Mouse (Mus musculus) kidney, embryonic 15.5 days (tissue): ENCODE data around the gene St3gal6. TPM values are rescaled to one million over a fixed set of nuclear protein-coding genes. Genes with fewer than 3 reads are reported as not detected.
"Not testable (repeated sequence)": the region's sequence is repeated elsewhere in the genome, so short reads cannot be mapped to it uniquely, and the experiment has no call there.

Experiments
- ATAC-seq: fragments of 200-750 bp; cut with Nextera tagmentation; replicated peaks from 2 replicates; pipeline ENCODE4 v1.8.0; 2017; ENCODE audit warnings: moderate TSS enrichment; ENCODE audit not compliant: low FRiP score
- H3K27ac ChIP-seq: fragments of 300-500 bp; sonication (generic); 2 replicates; pipeline ENCODE4 v1.5.1; 2015; ENCODE audit warnings: mild to moderate bottlenecking, inconsistent platforms
- H3K27me3 ChIP-seq: fragments of 300-500 bp; sonication (generic); 2 replicates; pipeline ENCODE4 v1.6.1; 2015; ENCODE audit warnings: inconsistent platforms
- H3K36me3 ChIP-seq: fragments of 300-500 bp; sonication (generic); 2 replicates; pipeline ENCODE4 v1.6.1; 2015; ENCODE audit warnings: inconsistent platforms
- H3K4me1 ChIP-seq: fragments of 300-500 bp; sonication (generic); 2 replicates; pipeline ENCODE4 v1.6.1; 2015; ENCODE audit warnings: inconsistent platforms
- H3K4me2 ChIP-seq: fragments of 300-500 bp; sonication (generic); 2 replicates; pipeline ENCODE4 v1.6.1; 2015; ENCODE audit warnings: moderate library complexity, mild to moderate bottlenecking, inconsistent platforms
- H3K4me3 ChIP-seq: fragments of 300-500 bp; sonication (generic); replicated peaks from 2 replicates; pipeline ENCODE4 v1.5.1; 2015; ENCODE audit warnings: mild to moderate bottlenecking, inconsistent platforms
- H3K9ac ChIP-seq: fragments of 300-500 bp; sonication (generic); 2 replicates; pipeline ENCODE4 v1.6.1; 2015; ENCODE audit warnings: mild to moderate bottlenecking, inconsistent platforms
- H3K9me3 ChIP-seq: fragments of 300-500 bp; sonication (generic); replicated peaks from 2 replicates; pipeline ENCODE4 v1.6.1; 2016; ENCODE audit warnings: inconsistent platforms
- WGBS: fragments of 180-500 bp; shearing (Covaris S2); methylation state at CpG from one replicate; pipeline ENCODE4 v1.1.7; 2015; ENCODE audit warnings: mixed read lengths; 5-methylcytosine and 5-hydroxymethylcytosine counted together
- polyA plus RNA-seq: library from polyadenylated mRNA; unstranded; fragments of >200 nt; fragmentation: Nextera tagmentation; extraction: Ambion mirVana; gene quantifications from 2 replicates; pipeline ENCODE4 v1.2.1, GENCODE M21; 2015

St3gal6 gene
- polyA plus RNA-seq, 1 experiment from 2014 or later: 71.9 TPM

DNA sequence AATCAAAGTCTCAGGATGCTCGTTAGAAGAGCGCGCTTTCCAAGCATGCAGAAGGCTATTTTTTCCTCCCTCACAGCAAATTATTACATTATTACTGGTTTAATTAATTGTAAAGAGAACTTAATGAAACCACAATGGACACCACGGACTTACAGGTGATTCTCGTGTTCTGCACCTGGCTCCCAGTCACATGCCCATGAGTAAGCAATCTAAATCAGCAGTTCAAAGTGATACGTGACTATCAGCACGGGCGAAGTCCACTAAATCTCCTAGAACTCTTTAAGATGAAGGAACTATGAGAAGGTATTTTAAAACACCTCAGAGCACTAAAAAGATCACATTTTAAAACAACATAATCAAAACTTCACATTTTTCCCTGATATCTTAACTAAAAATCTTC is 54.0 kb downstream of the St3gal6 start:
- 94% methylated on average over 8 of the region's 8 CpGs for WGBS
- no peak for ATAC-seq
- peaks cover 93% of the 10 kb centered on the region for H3K36me3 ChIP-seq

DNA sequence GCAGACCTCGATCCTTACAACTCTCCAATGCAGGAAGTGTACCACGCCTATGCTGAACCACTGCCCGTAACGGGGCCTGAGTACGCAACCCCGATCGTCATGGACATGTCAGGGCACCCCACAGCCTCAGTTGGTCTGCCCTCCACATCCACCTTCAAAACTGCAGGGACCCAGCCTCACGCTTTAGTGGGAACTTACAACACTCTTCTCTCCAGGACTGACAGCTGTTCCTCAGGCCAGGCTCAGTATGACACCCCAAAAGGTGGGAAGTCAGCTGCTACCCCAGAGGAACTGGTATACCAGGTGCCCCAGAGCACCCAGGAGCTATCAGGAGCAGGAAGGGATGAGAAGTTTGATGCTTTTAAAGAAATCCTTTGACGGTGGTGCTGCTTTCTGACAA is 58.6 kb downstream of the St3gal6 start:
- Histone ChIP-seq H3K4me1 (no peaks in the 10 kb centered on the region), H3K4me2 (no peak overlapping the region), H3K4me3 (no peak overlapping the region), H3K9ac (no peak overlapping the region), H3K9me3 (no peaks in the 10 kb centered on the region), H3K27me3 (no peaks in the 10 kb centered on the region), H3K27ac (no peak overlapping the region), H3K36me3 (peaks cover 86% of the 10 kb centered on the region)
- no peak for ATAC-seq
- 88% methylated on average over 9 of the region's 9 CpGs for WGBS

More for the DNA sequence above, 54.0 kb downstream of the St3gal6 start:
- no peak overlapping the region for H3K4me3 ChIP-seq
- H3K9ac ChIP-seq: no peak overlapping the region
- no peaks in the 10 kb centered on the region for H3K27me3 ChIP-seq
- H3K4me1 ChIP-seq: peaks cover 3% of the 10 kb centered on the region; the same call in 1 of the 2 replicates
- H3K9me3 ChIP-seq: no peaks in the 10 kb centered on the region
- no peak overlapping the region for H3K4me2 ChIP-seq
- no peak overlapping the region for H3K27ac ChIP-seq

DNA sequence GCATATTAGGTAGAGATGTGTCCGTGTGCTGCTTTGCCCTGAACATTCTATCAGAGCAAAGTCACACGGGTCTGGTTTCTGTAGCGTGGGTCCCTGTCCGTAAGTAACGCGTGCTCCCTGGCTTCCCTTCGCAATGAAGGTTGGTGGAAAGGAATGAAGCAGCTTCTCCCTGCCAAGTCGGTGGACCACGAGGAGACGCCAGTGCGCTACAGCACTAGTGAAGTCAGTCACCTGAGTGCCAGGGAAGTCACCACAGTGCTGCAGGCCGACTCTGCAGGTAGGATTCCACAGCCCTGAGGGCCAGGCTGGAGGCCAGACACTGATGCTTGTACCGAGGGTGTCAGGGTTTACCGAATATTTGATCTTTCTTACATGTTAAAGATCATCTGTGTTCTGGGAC is 60.0 kb downstream of the St3gal6 start:
- ATAC-seq: 0 out of 2 replicates have a peak, but pooled peaks have one; percentile 26
- peaks cover 88% of the 10 kb centered on the region for H3K36me3 ChIP-seq
- no peak overlapping the region for H3K4me2 ChIP-seq
- H3K9me3 ChIP-seq: no peaks in the 10 kb centered on the region
- WGBS: 82% methylated on average over 14 of the region's 14 CpGs
- no peak overlapping the region for H3K9ac ChIP-seq
- H3K4me1 ChIP-seq: no peaks in the 10 kb centered on the region
- no peak overlapping the region for H3K4me3 ChIP-seq
- no peak overlapping the region for H3K27ac ChIP-seq
- no peaks in the 10 kb centered on the region for H3K27me3 ChIP-seq

DNA sequence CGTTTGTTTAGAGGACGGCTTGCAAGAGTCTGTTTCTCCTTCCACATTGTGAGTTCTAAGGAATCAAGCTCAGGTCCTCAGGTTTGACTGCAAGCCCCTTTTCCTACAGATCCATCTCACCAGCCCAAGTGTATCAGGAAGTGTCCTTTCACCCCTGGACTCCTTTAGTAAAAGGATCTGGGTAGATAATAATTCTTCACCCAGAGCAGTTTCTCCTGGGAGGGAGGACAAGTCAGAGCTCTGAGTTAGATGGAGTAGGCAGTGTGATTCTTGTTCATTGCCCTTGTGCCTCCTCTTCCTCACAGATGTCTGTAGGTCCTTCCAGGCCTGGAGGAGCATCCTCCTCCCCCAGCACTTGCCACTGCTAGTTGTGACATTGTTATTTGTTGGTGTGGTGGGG is 61.5 kb downstream of the St3gal6 start:
- no peak for ATAC-seq
- H3K27ac ChIP-seq: no peak overlapping the region
- H3K36me3 ChIP-seq: peaks cover 79% of the 10 kb centered on the region
- H3K4me2 ChIP-seq: no peak overlapping the region
- no peaks in the 10 kb centered on the region for H3K4me1 ChIP-seq
- no peak overlapping the region for H3K9ac ChIP-seq
- no peaks in the 10 kb centered on the region for H3K9me3 ChIP-seq
- H3K27me3 ChIP-seq: no peaks in the 10 kb centered on the region
- H3K4me3 ChIP-seq: no peak overlapping the region
- WGBS: 93% methylated on average over 2 of the region's 2 CpGs

DNA sequence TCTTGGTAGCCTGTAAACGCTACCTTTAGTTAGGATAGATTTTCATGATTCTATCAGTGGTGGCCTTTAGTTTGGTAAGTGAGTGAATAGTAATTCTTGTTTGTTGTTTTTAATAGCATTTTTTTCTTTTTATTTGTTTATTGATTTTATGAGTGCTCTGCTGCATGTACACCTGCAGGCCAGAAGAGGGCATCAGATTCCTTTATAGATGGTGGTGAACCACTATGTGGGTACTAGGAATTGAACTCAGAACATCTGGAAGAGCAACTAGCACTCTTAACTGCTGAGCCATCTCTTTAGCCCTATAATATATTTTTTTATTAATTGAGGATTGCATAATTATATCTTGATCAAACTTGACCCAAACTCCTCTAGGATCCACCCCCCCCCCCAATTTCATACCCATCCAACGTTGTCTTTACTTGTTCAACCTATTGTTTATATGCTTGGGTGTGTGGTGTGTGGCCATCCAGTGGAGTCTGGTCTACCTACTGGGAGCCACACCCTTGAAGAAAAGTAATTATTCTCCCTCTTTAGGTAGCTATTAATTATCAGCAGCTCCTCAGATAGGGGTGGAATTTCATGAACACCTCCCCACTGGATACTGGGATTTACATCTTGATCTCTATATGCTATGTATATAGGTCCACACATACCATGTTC is 62.1 kb downstream of the St3gal6 start:
- no peak overlapping the region for H3K9ac ChIP-seq
- WGBS: 95% methylated on average over 2 of the region's 2 CpGs
- H3K36me3 ChIP-seq: peaks cover 79% of the 10 kb centered on the region
- no peak overlapping the region for H3K4me2 ChIP-seq
- no peak overlapping the region for H3K4me3 ChIP-seq
- no peaks in the 10 kb centered on the region for H3K27me3 ChIP-seq
- no peak overlapping the region for H3K27ac ChIP-seq
- H3K4me1 ChIP-seq: no peaks in the 10 kb centered on the region
- no peaks in the 10 kb centered on the region for H3K9me3 ChIP-seq
- ATAC-seq: no peak

DNA sequence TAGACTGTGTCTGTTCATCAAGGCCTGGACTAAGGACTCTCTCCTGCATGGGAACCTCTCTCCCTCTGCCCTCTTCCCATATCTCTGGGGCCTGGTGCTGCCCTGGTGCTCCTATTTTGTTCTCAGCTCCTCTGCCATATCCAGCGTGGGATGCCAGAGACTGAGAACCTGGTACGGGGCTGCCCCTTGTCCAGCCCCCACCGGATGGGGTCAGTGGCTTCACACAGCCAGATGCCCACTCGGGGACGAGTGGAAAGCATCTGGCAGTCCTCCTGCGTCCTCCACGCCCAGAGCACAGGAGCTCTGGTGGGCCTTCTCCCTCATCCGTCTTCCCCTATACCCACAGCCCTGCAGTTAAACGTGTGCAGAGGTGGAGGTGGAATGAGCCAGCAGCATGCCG is 63.7 kb downstream of the St3gal6 start:
- Histone ChIP-seq H3K9ac (no peak overlapping the region), H3K4me2 (no peak overlapping the region), H3K4me3 (no peak overlapping the region), H3K9me3 (no peaks in the 10 kb centered on the region), H3K4me1 (no peaks in the 10 kb centered on the region), H3K27me3 (no peaks in the 10 kb centered on the region), H3K27ac (no peak overlapping the region), H3K36me3 (peaks cover 65% of the 10 kb centered on the region)
- 87% methylated on average over 10 of the region's 10 CpGs for WGBS
- no peak for ATAC-seq

DNA sequence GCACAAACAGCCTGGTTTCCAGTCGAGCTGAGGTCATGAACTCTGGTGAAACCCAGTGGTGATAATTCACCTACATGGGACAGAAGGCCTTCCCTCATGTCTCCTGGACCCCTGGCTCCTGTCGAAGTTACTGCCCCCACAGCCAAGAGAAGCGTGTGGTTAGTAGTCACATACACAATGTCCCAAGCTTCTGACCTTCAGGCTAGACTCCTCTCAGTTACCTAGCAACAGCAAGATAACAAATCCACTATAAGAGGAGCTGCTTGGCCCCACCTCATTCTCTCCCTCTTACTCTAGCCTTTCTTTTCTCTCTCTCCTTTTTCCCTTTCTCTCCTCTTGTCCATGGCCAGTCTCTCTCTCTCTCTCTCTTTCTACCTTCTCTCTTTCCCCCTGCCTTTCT is 64.1 kb downstream of the St3gal6 start:
- H3K27ac ChIP-seq, H3K4me3 ChIP-seq, H3K9ac ChIP-seq, H3K4me2 ChIP-seq, ATAC-seq, H3K27me3 ChIP-seq, H3K9me3 ChIP-seq, H3K4me1 ChIP-seq: not testable (repeated sequence)
- peaks cover 65% of the 10 kb centered on the region for H3K36me3 ChIP-seq
- 11% methylated on average over 3 of the region's 3 CpGs for WGBS

DNA sequence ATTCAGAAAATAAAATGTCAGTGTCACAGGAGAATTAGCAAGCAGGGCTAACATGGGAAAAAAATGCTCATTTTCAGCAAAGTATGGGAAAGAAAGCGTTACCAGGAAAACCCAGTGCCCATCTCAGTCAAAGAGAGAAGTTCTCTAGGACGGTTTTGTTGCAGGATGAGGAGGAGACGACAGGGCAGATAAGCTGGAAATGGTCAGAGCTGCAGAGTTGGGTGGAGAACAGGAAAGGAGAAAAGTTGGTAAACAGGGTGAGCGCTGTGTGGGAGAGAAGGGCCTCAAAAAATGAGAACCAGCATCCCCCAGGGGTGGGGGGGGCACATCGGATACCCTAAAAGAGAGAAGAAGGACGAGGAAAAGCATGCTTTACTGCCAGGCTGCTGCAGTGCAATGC is 67.1 kb downstream of the St3gal6 start:
- no peaks in the 10 kb centered on the region for H3K4me1 ChIP-seq
- ATAC-seq: no peak
- H3K36me3 ChIP-seq: peaks cover 49% of the 10 kb centered on the region
- no peak overlapping the region for H3K9ac ChIP-seq
- no peaks in the 10 kb centered on the region for H3K9me3 ChIP-seq
- H3K27me3 ChIP-seq: no peaks in the 10 kb centered on the region
- no peak overlapping the region for H3K4me3 ChIP-seq
- WGBS: 80% methylated on average over 6 of the region's 6 CpGs
- H3K4me2 ChIP-seq: no peak overlapping the region
- no peak overlapping the region for H3K27ac ChIP-seq

DNA sequence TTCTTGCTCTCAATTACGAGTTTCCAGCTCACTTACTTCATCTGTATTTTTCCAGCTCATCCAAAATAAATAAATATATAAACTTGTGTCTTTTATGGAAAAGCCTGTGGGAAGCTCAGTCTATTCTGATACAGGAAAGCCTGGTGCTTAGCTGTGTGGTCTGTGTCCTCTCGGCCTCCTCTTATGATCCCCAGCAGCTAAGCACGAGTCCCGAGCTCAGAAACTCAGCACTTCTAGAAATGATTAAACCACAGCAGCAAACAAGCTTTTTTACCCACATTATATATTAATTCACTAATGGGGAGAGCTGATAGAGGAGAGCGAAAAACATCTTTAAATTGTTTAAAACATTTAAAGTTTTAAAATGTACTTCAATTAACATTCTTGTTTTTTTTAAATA is 67.6 kb downstream of the St3gal6 start:
- WGBS: 73% methylated on average over 5 of the region's 5 CpGs
- peak overlapping the region; percentile 60; the same call in 1 of the 2 replicates for H3K27ac ChIP-seq
- H3K36me3 ChIP-seq: peaks cover 51% of the 10 kb centered on the region
- no peaks in the 10 kb centered on the region for H3K27me3 ChIP-seq
- H3K9ac ChIP-seq: no peak overlapping the region
- H3K9me3 ChIP-seq: no peaks in the 10 kb centered on the region
- no peak for ATAC-seq
- no peak overlapping the region for H3K4me2 ChIP-seq
- H3K4me3 ChIP-seq: no peak overlapping the region
- no peaks in the 10 kb centered on the region for H3K4me1 ChIP-seq

DNA sequence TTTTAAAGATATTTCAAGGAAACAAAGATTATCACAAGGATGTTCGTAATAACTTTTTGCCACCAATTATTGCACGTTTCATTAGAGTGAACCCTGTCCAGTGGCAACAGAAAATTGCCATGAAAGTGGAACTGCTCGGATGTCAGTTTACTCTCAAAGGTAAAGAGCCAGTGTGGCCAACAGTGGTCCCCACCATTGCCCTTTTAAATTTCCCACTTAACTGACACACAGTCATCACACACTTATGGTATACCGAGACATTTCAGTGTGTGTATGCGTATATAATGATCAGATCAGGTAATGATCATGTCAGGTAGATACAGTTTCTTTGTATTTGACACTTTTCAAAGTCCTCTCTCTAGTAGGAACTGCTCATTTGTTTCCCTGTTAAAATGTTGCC is 68.9 kb downstream of the St3gal6 start:
- no peak for ATAC-seq
- Histone ChIP-seq H3K27me3 (no peaks in the 10 kb centered on the region), H3K4me2 (no peak overlapping the region), H3K9ac (no peak overlapping the region), H3K4me3 (no peak overlapping the region), H3K36me3 (peaks cover 48% of the 10 kb centered on the region), H3K4me1 (no peaks in the 10 kb centered on the region), H3K9me3 (no peaks in the 10 kb centered on the region), H3K27ac (no peak overlapping the region)
- WGBS: 85% methylated on average over 5 of the region's 5 CpGs

DNA sequence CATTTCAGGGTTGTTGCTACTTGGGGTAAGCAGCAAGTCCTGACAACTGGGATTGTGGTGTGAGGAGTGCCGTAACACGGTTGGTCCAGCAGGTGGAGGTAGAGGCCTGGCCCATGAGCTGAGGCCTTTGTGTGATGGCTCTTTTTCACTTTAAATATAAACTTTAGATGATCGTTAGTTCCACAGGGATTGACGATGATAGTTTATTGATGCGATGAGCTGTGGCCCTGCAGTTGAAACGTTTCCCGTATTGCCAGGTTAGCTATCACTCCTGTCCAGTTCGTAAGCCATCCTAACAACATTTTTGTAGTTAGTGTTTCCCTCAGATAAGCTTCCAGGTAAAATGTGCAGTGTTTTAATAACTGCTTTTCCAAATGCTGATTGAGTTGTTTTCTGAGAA is 69.4 kb downstream of the St3gal6 start:
- 0 out of 2 replicates have a peak, but pooled peaks have one; percentile 61 for ATAC-seq
- no peaks in the 10 kb centered on the region for H3K9me3 ChIP-seq
- no peaks in the 10 kb centered on the region for H3K4me1 ChIP-seq
- H3K4me3 ChIP-seq: no peak overlapping the region
- H3K9ac ChIP-seq: no peak overlapping the region
- no peak overlapping the region for H3K27ac ChIP-seq
- WGBS: 61% methylated on average over 8 of the region's 8 CpGs
- peaks cover 48% of the 10 kb centered on the region for H3K36me3 ChIP-seq
- no peak overlapping the region for H3K4me2 ChIP-seq
- no peaks in the 10 kb centered on the region for H3K27me3 ChIP-seq

DNA sequence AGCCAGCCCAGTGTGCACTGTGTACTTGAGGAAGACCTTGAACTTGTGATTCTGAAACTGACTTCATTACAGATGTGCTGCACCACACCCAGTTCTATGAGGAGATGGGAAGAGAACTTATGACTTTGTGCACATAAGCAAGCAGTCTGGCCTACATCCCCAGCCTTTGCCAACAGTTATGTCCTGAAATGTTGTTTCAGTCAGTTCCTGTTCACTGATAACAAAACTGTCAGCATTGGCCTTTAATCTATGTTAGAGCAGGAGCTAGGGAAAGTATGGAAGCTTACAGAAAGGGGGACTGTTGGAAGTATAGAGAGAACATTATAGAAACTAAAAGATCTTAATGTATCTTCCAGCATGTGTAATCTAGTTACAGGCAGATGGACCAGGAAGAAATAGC is 70.2 kb downstream of the St3gal6 start:
- Histone ChIP-seq H3K9me3 (no peaks in the 10 kb centered on the region), H3K27me3 (no peaks in the 10 kb centered on the region), H3K4me2 (no peak overlapping the region), H3K4me3 (no peak overlapping the region), H3K9ac (no peak overlapping the region), H3K36me3 (peaks cover 41% of the 10 kb centered on the region), H3K4me1 (no peaks in the 10 kb centered on the region), H3K27ac (no peak overlapping the region)
- no peak for ATAC-seq

DNA sequence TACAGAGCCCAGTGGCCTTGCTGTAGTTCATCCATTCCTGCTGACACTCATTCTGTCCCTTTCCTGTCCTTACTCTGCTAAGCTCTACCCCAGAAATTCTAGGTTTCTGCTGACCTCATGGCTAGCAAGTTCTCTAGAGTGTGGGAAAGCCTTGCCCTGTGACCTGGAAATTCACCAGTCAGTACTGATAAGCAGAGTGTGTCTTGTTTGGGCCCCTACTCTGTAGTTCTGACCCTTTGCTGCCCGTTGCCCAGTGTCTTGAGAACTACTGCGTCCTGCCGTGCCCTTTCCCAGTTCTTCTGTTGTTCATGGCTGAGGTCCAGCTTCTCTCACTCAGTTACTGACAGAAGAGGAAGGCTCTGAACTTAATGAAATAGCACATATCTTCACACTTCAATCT is 70.9 kb downstream of the St3gal6 start:
- Histone ChIP-seq H3K27me3 (no peaks in the 10 kb centered on the region), H3K4me3 (no peak overlapping the region), H3K9ac (no peak overlapping the region), H3K4me1 (no peaks in the 10 kb centered on the region), H3K36me3 (peaks cover 41% of the 10 kb centered on the region), H3K9me3 (no peaks in the 10 kb centered on the region), H3K4me2 (no peak overlapping the region), H3K27ac (no peak overlapping the region)
- no peak for ATAC-seq
- WGBS: 37% methylated on average over 3 of the region's 3 CpGs
